Mouse (Mus musculus) heart, adult 11 months (tissue): ENCODE results near the gene Slc25a4.

Experiments used
- DNase-seq: peaks from one replicate; pipeline ENCODE4 v3.0.0; 2022

The Slc25a4 gene

DNA sequence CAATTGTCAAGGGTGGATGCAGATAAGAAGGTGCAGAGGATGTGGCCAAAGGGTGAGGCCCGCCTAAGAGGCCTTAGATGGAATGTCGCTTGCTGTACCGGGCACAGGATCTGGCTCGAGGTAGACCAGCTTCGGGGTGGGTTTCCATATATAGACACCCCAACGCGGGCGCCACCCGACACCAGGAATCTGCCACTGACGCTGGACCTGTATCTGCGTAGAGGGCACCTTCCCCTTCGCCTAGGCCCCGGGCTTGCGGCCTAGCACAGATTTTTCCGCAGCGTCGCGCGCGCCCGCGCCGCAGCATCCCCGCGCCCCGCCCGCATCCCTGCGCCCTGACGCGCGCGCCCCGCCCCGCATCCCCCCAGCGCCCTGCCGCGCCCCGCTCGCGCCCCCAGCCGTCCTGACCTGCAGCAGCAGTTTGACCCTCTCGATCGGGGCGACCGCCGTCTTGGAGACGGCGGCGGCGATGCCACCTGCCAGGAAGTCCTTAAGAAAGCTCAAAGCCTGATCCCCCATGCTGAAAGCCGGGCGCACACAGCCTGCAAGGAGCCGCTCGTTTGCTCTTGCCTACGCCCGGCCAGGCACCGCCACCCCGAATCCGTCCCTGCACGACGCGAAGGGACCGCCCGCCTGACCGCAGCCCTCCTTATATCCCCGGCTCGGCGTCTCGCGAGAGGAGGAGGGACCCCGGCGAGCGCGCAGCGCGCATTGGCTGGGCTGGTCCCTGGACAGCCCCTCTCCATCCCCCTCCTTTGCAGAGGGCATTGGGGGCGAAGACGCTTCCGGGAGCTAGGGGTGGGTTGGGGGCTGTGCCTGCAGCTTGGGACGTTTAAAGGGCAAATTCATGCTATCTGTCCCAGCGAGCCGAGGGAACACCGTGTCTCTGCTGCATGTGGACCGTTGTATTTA lies at the start of gene Slc25a4:
TSS of gene Slc25a4 (minus strand) at position 881 of the 912 bp plus-strand sequence.
- DNase-seq = peak; percentile 100

GRCm38 (mm10) chr8:46257921-46258682 lies 47.0 kb upstream of the Slc25a4 start:
- peak; percentile 74 for DNase-seq

DNA sequence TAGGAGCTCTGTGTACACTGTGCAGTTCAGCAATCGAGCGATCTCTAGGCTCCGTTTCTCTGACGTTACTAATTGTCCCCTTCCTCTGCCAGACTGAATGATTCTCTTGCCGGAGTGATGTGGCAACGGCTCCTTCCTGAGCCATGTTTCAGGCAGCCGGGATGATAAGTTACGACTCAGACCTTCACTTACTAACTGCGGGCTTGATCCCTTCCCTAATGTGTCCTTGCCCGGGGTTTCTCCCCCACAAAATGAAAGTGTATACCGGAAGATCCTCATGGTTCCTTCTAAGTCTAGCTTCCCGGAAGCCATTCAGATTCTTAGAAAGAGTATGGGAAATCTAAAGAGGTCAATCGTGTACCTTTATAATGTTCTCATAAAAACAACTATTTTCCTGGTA lies 41.4 kb upstream of the Slc25a4 start:
- DNase-seq = no peak

DNA sequence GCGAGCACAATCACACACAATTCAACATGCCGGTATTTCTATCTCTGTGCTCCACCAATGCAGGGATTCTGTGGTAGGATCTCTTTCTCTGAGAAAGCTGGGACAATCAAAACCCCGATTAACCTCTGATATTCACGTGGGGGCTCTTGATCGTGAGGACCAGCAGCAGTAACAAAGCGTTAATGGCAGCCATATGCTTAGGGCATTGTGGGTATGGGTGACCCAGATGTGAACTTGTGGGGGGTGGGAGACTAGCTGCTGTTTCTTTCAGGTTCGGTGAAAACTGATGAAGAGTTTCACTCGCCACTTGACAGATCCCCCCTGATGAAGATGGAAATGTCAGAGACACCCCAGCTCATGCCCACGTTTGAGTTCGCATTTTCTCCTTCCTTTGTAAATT lies 40.5 kb upstream of the Slc25a4 start:
- peak; percentile 35 for DNase-seq

GRCm38 (mm10) chr8:46246346-46246745 lies 35.3 kb upstream of the Slc25a4 start:
- peak; percentile 85 for DNase-seq

GRCm38 (mm10) chr8:46242946-46243345 lies 31.9 kb upstream of the Slc25a4 start:
- peak; percentile 69 for DNase-seq

- peak; percentile 93 for DNase-seq
Measured at GRCm38 (mm10) chr8:46241568-46242374, 30.7 kb upstream of the Slc25a4 start.

DNA sequence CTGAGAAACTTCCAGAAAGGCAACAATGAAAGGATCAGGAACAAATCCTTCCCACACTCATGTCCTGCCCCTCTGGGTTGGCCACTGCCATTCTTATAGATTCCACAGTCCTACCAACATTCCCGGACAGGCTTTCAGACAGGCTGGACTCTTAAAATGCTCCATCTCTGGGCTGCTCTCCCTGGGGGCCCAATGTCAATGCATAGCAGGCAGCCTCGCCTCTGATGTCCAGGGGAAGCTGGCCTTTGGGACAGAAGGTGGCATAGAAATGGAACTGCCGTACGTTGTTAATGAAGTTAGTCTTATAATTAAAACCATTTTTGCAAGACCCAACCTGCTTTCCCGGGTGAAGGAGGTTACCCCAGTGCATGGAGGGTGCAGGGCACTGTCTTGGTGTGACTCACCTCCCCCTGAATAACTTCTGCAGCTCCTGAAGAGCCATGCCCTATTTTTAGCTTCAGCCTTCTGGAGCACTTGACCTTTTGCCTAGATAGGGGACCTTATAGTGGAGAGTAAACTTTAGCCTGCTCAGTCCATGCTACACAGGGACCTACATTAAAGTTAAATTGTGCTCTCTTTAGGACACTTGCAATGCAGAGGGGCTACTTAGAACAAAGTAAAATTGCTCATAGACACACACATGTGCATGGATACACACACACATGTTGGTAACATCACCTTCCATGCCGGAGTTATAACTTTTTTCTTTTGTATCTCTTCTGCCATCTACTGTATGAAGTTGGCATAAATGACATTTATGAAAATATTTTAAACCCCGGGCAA lies 25.5 kb upstream of the Slc25a4 start:
- DNase-seq = peak; percentile 91

DNA sequence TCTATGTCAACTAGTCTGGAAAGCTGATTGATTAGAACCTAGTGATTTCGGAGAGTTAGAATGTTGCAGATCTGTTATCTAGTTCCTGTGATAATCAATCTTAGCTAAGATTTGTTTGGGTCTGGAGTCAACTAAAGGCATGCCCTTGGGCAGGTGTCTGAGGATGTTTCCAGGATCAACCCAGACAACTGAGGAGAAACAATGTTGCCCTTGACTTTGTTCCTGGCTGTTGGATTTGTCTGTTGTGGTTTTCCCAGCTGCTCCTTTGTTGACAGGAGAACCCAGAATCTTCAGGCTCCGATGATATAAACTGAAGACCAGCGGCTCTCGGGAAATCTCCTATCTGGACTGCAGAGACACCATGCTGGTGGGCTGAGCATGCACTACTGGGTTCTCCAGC lies 23.7 kb upstream of the Slc25a4 start:
- DNase-seq = peak; percentile 76

DNA sequence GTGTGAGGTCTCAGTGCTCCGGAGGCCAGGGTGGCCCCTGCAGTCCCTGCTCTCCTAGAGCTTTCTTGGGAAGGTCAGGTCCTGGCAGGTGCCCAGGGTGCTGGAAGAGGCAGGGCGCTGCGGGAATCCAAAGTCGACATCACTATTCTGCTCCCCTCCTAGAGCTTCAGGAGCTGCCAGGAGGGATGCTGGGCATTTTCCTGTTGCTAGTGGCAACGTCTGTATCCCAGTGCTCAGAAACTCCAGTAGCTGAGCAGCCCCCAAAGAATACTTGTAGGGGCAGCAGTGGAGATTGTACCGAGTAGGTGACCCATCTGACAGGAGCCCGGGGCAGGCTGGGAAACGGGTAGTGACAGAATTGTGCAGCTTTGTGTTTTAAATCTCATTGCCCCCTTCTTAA lies 21.7 kb upstream of the Slc25a4 start:
- DNase-seq = no peak

- DNase-seq = peak; percentile 40
Measured at GRCm38 (mm10) chr8:46231968-46232367, 20.9 kb upstream of the Slc25a4 start.

- peak; percentile 88 for DNase-seq
Measured at GRCm38 (mm10) chr8:46226622-46227021, 15.5 kb upstream of the Slc25a4 start.

DNA sequence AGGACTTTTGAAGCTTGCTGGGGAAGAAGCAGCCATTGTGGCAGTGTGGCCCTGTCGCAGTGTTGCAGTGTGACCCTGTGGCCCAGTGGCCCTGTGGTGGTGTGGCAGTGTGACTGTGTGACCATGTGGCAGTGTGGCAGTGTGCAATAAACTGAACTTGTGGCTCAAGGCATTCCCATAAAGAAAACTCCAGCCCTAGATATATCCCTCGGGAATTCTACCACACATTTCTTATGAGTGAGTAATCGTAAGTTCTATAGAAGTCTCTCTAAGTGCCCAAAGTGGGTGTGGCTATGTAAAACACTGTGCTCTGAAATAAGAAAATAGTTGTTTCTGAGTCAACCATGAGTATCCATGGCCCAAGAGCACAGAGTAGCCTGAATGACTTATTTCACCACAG lies 14.4 kb upstream of the Slc25a4 start:
- DNase-seq = peak; percentile 48

DNA sequence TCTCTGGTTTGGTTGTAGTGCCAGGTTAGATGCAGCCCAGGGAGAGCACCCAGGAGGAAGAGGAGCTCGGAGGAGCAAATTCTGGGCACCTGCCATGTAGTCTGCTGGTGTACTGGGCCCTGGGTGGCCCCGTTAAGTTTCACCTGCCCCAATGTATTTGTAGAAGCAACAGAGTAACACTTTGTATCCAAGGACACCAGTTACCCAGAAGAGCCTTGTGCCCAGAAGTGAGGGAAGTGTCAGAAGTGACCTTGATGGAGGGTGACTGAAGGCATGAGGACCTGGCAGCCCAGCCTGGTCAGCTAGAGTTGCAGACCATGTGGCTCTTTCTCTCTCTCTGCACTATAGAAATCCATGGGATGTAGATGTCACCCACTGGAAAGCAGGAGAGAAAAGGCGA lies 9.5 kb upstream of the Slc25a4 start:
- peak; percentile 96 for DNase-seq

DNA sequence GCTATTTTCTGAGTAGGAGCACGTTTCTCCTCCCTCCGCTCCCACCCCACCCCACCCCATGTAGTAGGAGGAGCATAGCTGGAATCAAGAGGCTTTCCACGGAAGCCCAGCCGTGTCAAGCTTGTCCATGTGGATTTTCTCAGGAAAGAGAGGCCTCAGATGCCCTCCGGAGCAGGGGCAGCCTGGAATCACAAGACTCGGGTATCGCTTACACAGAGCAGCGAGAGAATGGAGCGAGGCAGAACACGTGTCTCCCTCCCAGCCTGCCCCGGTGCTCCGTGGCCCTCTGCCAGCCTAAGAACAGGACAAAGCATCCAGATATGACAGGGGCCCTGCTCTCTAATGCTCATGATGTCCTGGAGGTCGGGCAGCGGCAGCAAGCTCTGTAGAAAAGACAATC lies 5.8 kb upstream of the Slc25a4 start:
- DNase-seq = peak; percentile 99

GRCm38 (mm10) chr8:46213971-46214480 lies 2.9 kb upstream of the Slc25a4 start:
- no peak for DNase-seq

DNA sequence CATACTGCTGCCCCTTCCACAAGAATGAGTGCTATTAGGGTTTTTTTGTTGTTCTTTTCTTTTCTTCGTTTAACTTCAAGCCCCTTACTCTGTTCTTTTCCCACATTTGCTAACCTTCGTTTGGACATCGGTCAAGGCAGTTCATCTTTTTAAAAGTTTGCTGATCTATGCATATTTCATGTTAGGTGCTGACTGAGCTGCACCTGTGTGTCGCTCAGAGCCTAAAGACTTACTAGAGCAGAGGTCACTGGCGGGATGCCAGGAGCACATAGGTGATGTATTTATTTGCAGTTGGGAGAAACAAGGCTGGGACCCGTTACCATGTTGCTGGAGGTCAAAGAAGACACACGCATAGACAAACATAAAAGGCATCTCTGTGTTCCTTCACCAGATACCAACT lies 1.1 kb upstream of the Slc25a4 start:
- DNase-seq = peak; percentile 93

GRCm38 (mm10) chr8:46211611-46212071 lies 557 bp upstream of the Slc25a4 start:
- DNase-seq = peak; percentile 91

- peak; percentile 92 for DNase-seq
Measured at GRCm38 (mm10) chr8:46209057-46209456, 2.0 kb downstream of the Slc25a4 start.

- DNase-seq = peak; percentile 98
Measured at GRCm38 (mm10) chr8:46208354-46208753, 2.7 kb downstream of the Slc25a4 start.

- no peak for DNase-seq
Measured at GRCm38 (mm10) chr8:46206107-46206506, 5.0 kb downstream of the Slc25a4 start.
